Mouse (Mus musculus): Measurements from ENCODE around the gene Ppara. TPM values are rescaled to one million over a fixed set of nuclear protein-coding genes. Genes with fewer than 3 reads are reported as not detected.

Gene Ppara
- total and polyA plus RNA-seq, 3 experiments: 12.9 to 60.7 (median 53.1) TPM

DNA sequence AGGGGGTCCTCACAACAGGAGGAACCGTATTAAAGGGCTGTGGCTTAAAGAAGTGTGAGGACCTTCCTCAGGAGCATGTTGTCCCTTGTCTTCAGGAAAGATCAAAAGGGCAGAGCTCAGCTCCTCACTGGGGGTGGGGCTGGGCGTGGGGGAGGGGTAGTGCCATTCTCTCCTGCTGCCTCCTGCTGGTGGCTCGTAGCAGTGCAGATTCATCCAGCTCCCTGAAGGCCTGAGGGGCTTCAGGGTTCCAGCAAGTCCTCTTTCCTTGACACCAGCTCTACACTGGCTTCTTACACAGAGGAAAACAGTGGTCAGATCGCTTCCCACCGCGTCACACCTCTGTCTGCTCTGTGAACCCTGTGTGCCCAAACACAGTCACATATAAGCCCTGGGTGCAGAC is 106.2 kb downstream of the Ppara start:
- no peaks in the 10 kb centered on the region for H3K79me2 ChIP-seq (replicated peaks; ENCODE audit: control insufficient read depth, insufficient read depth, low read length)
- 55% methylated on average over 6 of the region's 6 CpGs for WGBS
- no peaks in the 10 kb centered on the region for H3K4me1 ChIP-seq (ENCODE audit: control insufficient read depth, insufficient read depth, low read length)
- no peak overlapping the region for H3K27ac ChIP-seq
- intact Hi-C loops (cut with DNase I): no loop called here
- H3K9ac ChIP-seq (ENCODE audit: low read depth, low read length): no peak overlapping the region
- peak; percentile 78 for TF ChIP-seq CTCF (IDR thresholded peaks at IDR 0.05)
- no peak for TF ChIP-seq POLR2A (IDR thresholded peaks at IDR 0.05; ENCODE audit: insufficient read depth, low read depth, low read length)
- no peak for TF ChIP-seq EP300 (IDR thresholded peaks at IDR 0.05; ENCODE audit: insufficient read depth, low read depth, low read length)
- H3K36me3 ChIP-seq (ENCODE audit: control insufficient read depth, insufficient read depth, low read length): no peaks in the 10 kb centered on the region
- no peaks in the 10 kb centered on the region for H3K27me3 ChIP-seq (ENCODE audit: control insufficient read depth, insufficient read depth, low read length)
- DNase-seq: peak in 1 of 2 experiments; percentile 34
- no peak overlapping the region for H3K4me3 ChIP-seq

DNA sequence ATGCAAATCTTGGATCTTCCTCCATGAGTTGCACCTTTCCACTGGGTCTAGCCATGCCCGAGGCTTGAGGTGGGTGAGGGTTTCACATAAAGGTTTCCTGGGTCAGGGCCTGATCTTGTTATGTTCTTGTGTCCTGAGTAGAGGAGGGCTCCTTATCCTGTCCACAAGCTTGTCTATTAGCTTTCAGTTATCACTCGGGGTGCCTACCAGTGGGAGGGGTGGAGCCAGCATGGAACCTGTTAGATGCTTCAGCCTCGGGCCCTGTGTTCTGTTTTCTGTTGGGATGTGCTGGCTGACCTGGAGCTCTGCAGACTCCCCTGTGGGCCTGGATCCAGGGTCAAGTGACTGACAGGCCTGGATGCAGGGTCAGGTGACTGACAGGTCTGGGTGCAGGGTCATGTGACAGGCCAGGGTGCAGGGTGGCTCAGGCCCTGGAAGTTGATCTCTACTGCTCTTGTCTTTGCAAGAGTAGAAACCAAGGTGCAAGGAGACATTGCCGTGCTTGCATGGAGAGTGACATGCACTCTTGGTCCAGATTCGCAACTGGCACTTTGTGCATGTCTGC is 107.1 kb downstream of the Ppara start:
- Histone ChIP-seq H3K4me1 (ENCODE audit: control insufficient read depth, insufficient read depth, low read length) (no peaks in the 10 kb centered on the region), H3K27ac (no peak overlapping the region), H3K4me3 (no peak overlapping the region), H3K36me3 (ENCODE audit: control insufficient read depth, insufficient read depth, low read length) (no peaks in the 10 kb centered on the region), H3K27me3 (ENCODE audit: control insufficient read depth, insufficient read depth, low read length) (no peaks in the 10 kb centered on the region), H3K9ac (ENCODE audit: low read depth, low read length) (no peak overlapping the region), H3K79me2 (replicated peaks; ENCODE audit: control insufficient read depth, insufficient read depth, low read length) (no peaks in the 10 kb centered on the region)
- intact Hi-C loops (cut with DNase I): no loop called here
- WGBS: 77% methylated on average over 5 of the region's 5 CpGs
- TF ChIP-seq EP300 (IDR thresholded peaks at IDR 0.05; ENCODE audit: insufficient read depth, low read depth, low read length): no peak
- TF ChIP-seq CTCF (IDR thresholded peaks at IDR 0.05): no peak
- no peak for TF ChIP-seq POLR2A (IDR thresholded peaks at IDR 0.05; ENCODE audit: insufficient read depth, low read depth, low read length)
- no peak for DNase-seq

DNA sequence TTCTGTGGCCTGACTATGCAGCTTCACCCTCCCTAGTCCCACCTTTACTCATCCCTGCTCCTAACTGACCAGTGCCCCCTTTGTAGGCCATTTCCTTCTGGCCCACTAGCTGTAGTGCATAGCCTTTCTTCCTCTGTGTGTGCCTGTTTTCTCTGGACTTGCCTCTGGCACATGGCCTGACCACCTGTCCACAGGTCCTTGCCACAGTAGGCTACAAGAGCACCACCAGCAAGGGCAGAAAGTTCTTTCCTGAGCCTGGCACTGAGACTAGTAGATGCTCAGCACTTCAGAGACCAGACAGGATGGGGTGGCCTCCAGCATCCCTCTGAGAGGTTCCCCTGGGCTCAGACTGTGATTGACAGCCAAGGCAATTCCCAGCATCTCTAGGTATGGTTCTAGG is 110.3 kb downstream of the Ppara start:
- Histone ChIP-seq H3K9ac (ENCODE audit: low read depth, low read length) (no peak overlapping the region), H3K27me3 (ENCODE audit: control insufficient read depth, insufficient read depth, low read length) (no peaks in the 10 kb centered on the region), H3K4me1 (ENCODE audit: control insufficient read depth, insufficient read depth, low read length) (no peaks in the 10 kb centered on the region), H3K4me3 (no peak overlapping the region), H3K27ac (no peak overlapping the region), H3K79me2 (replicated peaks; ENCODE audit: control insufficient read depth, insufficient read depth, low read length) (no peaks in the 10 kb centered on the region), H3K36me3 (ENCODE audit: control insufficient read depth, insufficient read depth, low read length) (no peaks in the 10 kb centered on the region)
- intact Hi-C loops (cut with DNase I): no loop called here
- TF ChIP-seq EP300 (IDR thresholded peaks at IDR 0.05; ENCODE audit: insufficient read depth, low read depth, low read length) (no peak), POLR2A (IDR thresholded peaks at IDR 0.05; ENCODE audit: insufficient read depth, low read depth, low read length) (no peak), CTCF (IDR thresholded peaks at IDR 0.05) (no peak)
- no peak for DNase-seq

DNA sequence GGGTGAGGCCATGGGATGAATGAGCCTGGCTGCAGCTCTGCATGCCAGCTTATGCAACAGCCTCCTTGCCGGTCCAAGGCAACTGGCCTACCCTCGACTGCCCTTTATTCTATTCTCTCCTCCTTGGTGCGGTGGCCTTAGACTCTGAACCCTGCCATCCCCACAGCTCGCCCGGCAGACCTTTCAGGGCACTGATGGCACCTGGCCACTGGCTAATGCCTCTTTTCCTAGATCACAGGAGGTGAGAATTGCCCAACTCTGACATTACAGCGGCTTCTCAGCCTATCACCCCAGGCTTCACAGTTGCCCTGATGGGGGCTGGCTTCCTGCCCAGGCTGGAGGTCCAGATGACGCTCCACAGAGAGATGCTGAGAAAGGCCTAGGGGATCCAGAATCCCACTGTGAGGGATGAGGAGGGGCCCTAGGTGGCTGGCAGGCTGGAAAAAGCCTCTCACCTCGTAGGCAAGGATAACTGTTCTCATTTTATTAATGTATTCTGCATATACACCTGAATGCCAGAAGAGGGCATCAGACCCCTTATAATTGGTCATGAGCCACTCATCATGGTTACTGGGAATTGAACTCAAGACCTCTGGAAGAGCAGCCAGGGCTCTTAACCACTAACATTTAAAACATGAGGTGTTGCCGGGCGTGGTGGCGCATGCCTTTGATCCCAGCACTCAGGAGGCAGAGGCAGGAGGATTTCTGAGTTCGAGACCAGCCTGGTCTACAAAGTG is 117.0 kb downstream of the Ppara start:
- no peak for DNase-seq
- Histone ChIP-seq H3K27ac (no peak overlapping the region), H3K79me2 (replicated peaks; ENCODE audit: control insufficient read depth, insufficient read depth, low read length) (no peaks in the 10 kb centered on the region), H3K27me3 (ENCODE audit: control insufficient read depth, insufficient read depth, low read length) (no peaks in the 10 kb centered on the region), H3K4me1 (ENCODE audit: control insufficient read depth, insufficient read depth, low read length) (no peaks in the 10 kb centered on the region), H3K9ac (ENCODE audit: low read depth, low read length) (no peak overlapping the region), H3K4me3 (no peak overlapping the region), H3K36me3 (ENCODE audit: control insufficient read depth, insufficient read depth, low read length) (no peaks in the 10 kb centered on the region)
- peak; percentile 56 for TF ChIP-seq CTCF (IDR thresholded peaks at IDR 0.05)
- TF ChIP-seq POLR2A (IDR thresholded peaks at IDR 0.05; ENCODE audit: insufficient read depth, low read depth, low read length): no peak
- WGBS: 77% methylated on average over 12 of the region's 12 CpGs
- intact Hi-C loops (cut with DNase I): no loop called here

Small RNA genes within 50 kb of the gene (microRNA-seq; reads per million reads assigned to microRNA genes)
- gene Mirlet7b (86,109 to 96,480 reads per million in 2 experiments), gene Mirlet7c-2 (1,998 to 2,682 reads per million in 2 experiments)

Other genes starting within 250 kb of the Ppara start
- not detected for gene 7530416G11Rik, start 231.8 kb upstream of the Ppara start, total RNA-seq (2021)
- not detected in 2 replicates for gene 7530416G11Rik, start 231.8 kb upstream of the Ppara start, polyA plus RNA-seq (2012; rRNA removed)
- gene Wnt7b, start 152.5 kb upstream of the Ppara start, total RNA-seq (2021): under 1 TPM; 0.14 to 0.18 TPM
- 0.12 and 0.41 TPM in 2 replicates for gene Wnt7b, start 152.5 kb upstream of the Ppara start, polyA plus RNA-seq (2012; rRNA removed)
- 10 to 100 TPM; 31.6 to 37.3 TPM for gene Cdpf1, start 76.7 kb downstream of the Ppara start, total RNA-seq (2021)
- gene Cdpf1, start 76.7 kb downstream of the Ppara start, polyA plus RNA-seq (2012; rRNA removed): 36.4 and 42.6 TPM in 2 replicates
- gene Pkdrej, start 86.8 kb downstream of the Ppara start, total RNA-seq (2021): 1 to 10 TPM; 3.9 to 4.2 TPM
- 1.8 and 3.0 TPM in 2 replicates for gene Pkdrej, start 86.8 kb downstream of the Ppara start, polyA plus RNA-seq (2012; rRNA removed)
- 10 to 100 TPM; 15.3 to 21.1 TPM for gene Ttc38, start 97.3 kb downstream of the Ppara start, total RNA-seq (2021)
- 6.8 and 10.6 TPM in 2 replicates for gene Ttc38, start 97.3 kb downstream of the Ppara start, polyA plus RNA-seq (2012; rRNA removed)
- under 1 TPM; 0.21 to 0.41 TPM for gene Gtse1, start 124.8 kb downstream of the Ppara start, total RNA-seq (2021)
- 0.53 and 0.61 TPM in 2 replicates for gene Gtse1, start 124.8 kb downstream of the Ppara start, polyA plus RNA-seq (2012; rRNA removed)
- 10 to 100 TPM; 15.7 to 15.9 TPM for gene Trmu, start 144.3 kb downstream of the Ppara start, total RNA-seq (2021)
- 23.5 and 27.8 TPM in 2 replicates for gene Trmu, start 144.3 kb downstream of the Ppara start, polyA plus RNA-seq (2012; rRNA removed)